Mouse (Mus musculus): Measurements from ENCODE around the gene Olfm2.

The Olfm2 gene

GRCm38 (mm10) chr9:20746017-20746660 is at the start of gene Olfm2:
Gene Olfm2 (minus strand): TSS chr9:20746349.
- DNase-seq (ENCODE audit: low spot score in 2 of 2): no peak

DNA sequence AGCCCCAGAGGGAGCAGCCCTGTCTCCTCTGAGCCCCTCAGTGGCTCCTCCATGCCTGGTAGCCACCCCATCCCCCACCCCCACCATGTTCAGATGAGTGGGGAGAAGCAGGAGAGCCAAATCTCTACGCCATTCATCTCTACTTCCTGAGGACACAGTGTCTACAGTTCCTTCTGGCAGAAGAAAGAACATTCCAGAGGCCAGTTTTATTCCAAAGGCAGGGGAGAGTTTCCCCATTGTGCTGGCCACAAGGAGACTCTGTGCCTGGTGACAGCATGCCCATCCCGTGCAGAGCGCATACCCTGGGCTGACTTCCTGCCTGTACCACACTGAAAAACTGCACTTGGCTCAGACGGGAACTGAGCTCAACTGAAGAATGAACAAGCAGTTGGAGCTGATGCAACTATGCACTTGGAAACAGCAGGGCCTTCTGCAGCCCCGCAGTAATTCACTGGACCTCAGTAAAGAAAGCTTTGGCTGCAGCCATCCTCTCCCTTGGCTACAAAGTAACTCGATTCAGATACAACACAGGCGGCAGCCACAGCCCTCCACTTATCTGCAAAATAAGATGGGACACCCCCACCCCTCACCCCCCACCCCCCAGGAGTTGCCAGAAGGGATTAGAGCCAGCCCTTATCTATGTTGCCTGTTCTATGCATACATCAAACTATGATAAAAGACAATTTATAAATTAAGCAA is 48.1 kb upstream of the Olfm2 start:
- DNase-seq (ENCODE audit: low spot score in 2 of 2): peak in 1 of 2 experiments; percentile 19

DNA sequence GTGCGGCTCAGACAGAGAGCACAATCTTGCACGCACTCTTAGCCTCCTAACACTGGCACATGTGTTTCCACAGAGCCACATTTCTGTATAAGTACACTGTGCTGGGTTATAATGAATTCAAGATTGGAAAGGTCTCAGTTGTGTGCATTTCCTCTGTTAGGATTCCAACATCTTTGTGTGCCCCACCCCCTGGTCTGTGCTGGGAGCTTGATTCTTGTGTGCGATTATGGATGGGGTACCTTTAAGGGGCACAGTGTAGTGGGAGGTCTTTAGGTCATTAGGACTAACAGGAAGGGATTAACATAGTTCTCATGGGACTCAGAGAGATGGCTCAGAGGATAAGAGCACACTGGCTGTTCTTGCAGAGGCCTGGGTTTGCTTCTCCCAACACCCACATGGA is 44.2 kb upstream of the Olfm2 start:
- no peak for DNase-seq (ENCODE audit: low spot score in 2 of 2)

- no peak for DNase-seq (ENCODE audit: low spot score in 2 of 2)
Measured at GRCm38 (mm10) chr9:20789651-20790050, 43.5 kb upstream of the Olfm2 start.

GRCm38 (mm10) chr9:20787992-20788391 is 41.8 kb upstream of the Olfm2 start:
- no peak for DNase-seq (ENCODE audit: low spot score in 2 of 2)

- DNase-seq (ENCODE audit: low spot score in 2 of 2): no peak
Measured at GRCm38 (mm10) chr9:20785055-20785454, 38.9 kb upstream of the Olfm2 start.

DNA sequence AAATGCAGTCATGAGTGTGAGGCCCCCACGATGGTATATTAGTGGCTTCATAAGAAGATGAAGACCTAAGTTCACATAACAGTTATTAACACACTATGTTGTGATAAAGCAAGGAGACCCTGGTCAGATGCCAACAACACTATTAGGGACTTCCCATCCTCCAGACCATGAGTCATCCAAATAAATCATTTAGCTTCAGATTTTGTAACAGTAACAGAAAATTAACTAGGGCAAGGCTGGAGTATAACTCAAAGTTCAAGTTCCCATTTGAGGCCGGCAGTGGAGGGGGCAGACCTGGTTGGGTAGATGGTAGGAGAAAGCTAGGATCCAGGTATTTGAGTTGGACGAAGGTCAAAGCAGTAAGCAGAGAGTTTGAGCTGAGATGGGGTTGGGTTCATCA is 35.1 kb upstream of the Olfm2 start:
- DNase-seq (ENCODE audit: low spot score in 2 of 2): no peak

DNA sequence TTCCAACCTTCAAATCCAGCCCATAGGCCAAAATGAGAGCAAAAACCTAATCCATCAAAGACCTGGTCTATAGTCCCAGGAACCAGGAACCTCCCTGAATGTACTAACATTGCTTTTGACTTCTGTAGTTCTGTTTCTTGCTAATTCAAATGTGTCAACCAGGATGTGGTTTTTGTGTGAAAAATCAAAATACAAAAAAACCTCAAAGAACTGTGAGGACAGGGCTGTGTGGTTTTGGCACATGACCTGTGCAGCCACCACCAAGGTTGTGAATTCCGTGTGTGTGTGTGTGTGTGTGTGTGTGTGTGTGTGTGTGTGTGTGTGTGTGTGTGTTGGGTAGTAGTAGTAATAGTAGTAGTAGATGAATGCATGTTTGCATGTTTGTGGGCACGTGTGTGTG is 19.1 kb upstream of the Olfm2 start:
- DNase-seq (ENCODE audit: low spot score in 2 of 2): no peak

GRCm38 (mm10) chr9:20763099-20763498 is 16.9 kb upstream of the Olfm2 start:
- no peak for DNase-seq (ENCODE audit: low spot score in 2 of 2)

GRCm38 (mm10) chr9:20762197-20762961 is 16.2 kb upstream of the Olfm2 start:
- no peak for DNase-seq (ENCODE audit: low spot score in 2 of 2)

- DNase-seq (ENCODE audit: low spot score in 2 of 2): no peak
Measured at GRCm38 (mm10) chr9:20761388-20761787, 15.2 kb upstream of the Olfm2 start.

GRCm38 (mm10) chr9:20760813-20761212 is 14.7 kb upstream of the Olfm2 start:
- no peak for DNase-seq (ENCODE audit: low spot score in 2 of 2)

GRCm38 (mm10) chr9:20758896-20759295 is 12.7 kb upstream of the Olfm2 start:
- DNase-seq (ENCODE audit: low spot score in 2 of 2): no peak

DNA sequence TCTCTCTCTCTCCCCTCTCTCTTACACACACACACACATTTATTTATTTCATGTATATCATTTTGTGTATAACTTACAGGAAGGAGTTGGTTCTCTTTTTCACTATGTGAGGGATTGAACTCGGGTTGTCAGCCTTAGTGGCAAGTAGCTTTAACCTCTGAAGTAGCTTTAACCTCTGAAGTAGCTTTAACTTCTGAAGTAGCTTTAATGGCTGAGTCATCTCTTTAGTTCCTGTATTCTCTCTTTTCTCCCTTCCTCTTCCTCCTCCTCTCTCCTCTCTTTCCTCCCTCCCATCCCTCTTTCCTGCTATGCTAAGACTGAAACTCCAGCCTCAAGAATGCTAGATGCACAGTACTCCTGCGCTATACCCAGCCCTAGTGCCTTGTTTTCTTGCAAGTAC is 12.1 kb upstream of the Olfm2 start:
- DNase-seq (ENCODE audit: low spot score in 2 of 2): no peak

- no peak for DNase-seq (ENCODE audit: low spot score in 2 of 2)
Measured at GRCm38 (mm10) chr9:20757087-20757955, 11.2 kb upstream of the Olfm2 start.

GRCm38 (mm10) chr9:20756081-20756700 is 10.0 kb upstream of the Olfm2 start:
- DNase-seq (ENCODE audit: low spot score in 2 of 2): no peak

- no peak for DNase-seq (ENCODE audit: low spot score in 2 of 2)
Measured at GRCm38 (mm10) chr9:20754335-20754734, 8.2 kb upstream of the Olfm2 start.

DNA sequence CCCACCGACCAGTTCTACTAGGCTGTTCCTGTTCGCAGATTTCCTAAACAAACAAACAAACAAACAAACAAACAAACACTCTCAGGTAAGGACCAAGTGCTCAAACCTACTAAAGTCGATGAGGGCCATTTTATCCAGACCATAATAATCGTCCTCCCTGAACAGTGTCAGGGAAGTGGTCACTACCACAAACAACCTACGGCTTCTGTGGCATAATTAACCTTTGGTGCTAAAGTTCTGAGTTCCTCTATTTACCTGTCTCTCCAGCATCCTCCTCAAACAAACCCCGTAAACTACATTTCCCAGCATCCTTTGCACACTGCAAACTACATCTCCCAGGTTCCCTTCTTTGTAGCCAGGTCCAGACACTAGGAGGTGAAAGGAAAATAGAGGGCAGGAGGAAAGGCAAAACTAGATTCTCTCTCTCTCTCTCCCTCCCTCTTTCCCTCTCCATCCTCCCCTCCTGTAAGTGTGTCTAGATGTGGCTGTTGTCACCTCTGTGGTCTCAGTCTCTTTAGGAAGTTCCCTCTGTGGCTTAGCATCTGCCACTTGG is 5.4 kb upstream of the Olfm2 start:
- no peak for DNase-seq (ENCODE audit: low spot score in 2 of 2)

DNA sequence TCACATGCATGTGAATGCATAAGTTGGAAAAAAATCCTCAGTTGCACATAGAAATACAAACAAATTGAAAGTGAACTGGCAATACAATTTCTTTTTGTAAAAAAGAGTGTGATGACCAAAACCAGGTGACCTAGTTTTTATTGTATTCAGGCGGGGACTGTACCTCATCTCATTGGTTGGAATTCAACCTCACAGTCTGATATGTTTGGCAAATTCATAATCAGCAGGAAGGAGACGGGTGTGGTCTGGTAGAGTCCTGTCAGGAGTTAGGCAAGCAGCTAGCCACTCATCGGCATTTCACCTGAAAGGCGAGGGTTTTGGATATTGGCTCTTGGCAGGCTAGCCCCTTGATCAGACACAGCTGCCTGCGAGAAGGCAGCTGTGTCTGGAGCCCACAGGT is 3.1 kb upstream of the Olfm2 start:
- no peak for DNase-seq (ENCODE audit: low spot score in 2 of 2)

DNA sequence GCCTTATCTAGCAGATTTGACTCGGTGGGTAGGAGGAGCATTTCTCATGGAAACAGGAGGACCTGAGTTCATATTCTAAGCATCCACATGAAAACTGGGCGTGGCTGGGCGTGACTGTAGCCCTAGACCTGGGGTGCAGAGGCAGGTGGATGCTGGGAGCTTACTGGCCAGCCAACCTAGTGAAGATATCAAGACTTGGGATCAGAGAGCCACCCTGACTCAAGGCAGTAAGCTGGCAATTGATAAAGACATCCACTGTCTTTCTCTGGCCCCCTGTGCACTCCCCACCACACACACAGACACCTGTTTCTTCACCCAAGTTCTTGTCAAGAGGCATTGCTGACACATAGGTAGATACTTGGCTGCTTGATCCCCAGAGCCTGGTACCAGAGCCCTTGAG is 2.4 kb upstream of the Olfm2 start:
- no peak for DNase-seq (ENCODE audit: low spot score in 2 of 2)

DNA sequence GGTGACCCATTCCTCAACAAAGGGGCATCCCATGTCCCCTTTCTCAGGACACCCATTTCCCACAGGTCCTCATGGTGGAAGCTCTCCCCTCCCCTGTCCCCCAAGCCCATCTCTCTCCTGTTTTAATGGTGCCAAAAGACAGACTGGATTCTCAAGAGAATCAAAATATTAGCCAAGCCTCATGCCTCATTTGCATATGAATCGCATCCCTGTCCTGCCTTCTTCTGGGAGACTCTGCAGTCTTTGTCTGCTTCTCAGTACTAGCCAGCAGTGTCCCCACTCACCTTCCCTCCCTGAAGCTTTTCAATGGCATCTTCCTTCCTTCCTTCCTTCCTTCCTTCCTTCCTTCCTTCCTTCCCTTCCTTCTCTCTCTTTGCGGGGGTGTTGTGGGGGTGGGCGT is 1.5 kb upstream of the Olfm2 start:
- no peak for DNase-seq (ENCODE audit: low spot score in 2 of 2)
